Mouse (Mus musculus): ENCODE data around the gene Gm3512. TPM values are rescaled to one million over a fixed set of nuclear protein-coding genes. Genes with fewer than 3 reads are reported as not detected.
"Not testable (repeated sequence)": the region's sequence is repeated elsewhere in the genome, so short reads cannot be mapped to it uniquely, and the experiment has no call there.

Gene Gm3512
- under 1 TPM; 0.55 to 0.74 TPM for total RNA-seq (2021)

DNA sequence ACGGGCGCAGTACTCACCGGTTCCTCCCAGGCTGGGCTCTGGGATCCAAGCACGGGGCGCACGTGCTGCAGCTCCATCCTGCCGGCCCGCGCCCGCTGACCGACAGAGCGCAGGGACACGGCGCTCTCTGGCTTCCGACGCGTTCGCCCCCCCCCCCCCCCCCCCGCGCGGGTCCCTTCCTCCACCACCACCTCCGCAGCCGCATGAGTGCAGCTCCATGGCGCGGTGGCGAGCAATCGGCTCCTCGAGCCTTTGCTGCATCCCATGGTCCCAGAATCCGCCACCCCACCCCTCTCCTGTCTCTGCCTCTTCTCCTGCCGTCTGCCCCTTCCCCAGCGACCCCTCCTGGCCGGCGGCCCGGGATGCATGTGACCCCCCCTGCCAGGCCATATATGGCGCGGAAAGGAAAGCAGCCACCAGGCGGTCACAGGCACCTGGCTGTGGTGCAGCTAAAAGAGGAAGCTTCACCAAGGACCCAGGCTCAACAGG lies at the start of gene Gm3512:
Gene Gm3512 (minus strand): TSS at position 51 of the 489 bp plus-strand sequence.
- DNase-seq = peak; percentile 0 to 4
- intact Hi-C loops (cut with DNase I) = not testable (repeated sequence)

DNA sequence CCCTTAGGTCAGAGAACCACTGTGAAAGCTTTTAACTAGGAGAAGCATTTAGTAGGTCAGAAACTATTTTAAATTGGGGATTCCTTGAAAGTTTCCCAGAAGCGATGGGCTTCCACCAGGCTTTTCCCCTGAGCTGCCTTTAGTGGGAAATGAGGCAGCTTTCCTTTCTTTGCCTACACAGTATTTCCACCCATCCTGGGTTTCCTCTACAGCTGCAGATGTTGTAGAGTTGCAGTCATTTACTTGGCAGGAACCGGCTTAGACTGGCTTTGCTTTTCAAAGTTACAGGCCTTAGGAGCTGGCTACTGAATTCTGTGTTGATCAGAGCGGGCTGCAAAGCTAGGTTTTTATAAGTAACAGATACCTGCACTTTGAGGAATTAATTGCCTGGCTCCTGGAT lies 25.7 kb upstream of the Gm3512 start:
- intact Hi-C loops (cut with DNase I) = not testable (repeated sequence)
- DNase-seq = peak; percentile 53 to 55

DNA sequence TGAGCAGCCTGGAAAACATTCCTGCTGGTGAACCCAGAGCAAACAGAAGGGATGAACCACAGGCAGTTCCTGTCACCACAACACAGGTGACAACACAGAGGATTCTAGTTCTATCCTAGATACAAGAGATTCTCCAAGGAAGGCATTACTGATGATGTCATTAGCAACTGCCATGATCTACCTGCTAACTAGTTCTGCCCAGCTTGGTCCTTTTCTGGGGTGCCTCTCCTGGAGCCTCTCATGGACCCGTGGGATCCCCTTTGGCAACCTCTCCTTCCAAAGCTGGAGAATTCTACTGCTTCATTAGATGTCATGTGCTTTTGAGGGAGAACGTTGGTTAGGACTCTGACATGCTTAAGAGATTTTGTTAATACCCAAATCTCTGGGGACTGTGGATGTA lies 20.1 kb upstream of the Gm3512 start, which contains the start of gene Gm16434:
Gene Gm16434 (minus strand): TSS at position 101 of the 400 bp plus-strand sequence.
- intact Hi-C loops (cut with DNase I); DNase-seq: not testable (repeated sequence)

DNA sequence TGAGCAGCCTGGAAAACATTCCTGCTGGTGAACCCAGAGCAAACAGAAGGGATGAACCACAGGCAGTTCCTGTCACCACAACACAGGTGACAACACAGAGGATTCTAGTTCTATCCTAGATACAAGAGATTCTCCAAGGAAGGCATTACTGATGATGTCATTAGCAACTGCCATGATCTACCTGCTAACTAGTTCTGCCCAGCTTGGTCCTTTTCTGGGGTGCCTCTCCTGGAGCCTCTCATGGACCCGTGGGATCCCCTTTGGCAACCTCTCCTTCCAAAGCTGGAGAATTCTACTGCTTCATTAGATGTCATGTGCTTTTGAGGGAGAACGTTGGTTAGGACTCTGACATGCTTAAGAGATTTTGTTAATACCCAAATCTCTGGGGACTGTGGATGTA lies 49.0 kb downstream of the Gm3512 start, which contains the start of gene Gm6676:
Gene Gm6676 (minus strand): TSS at position 101 of the 400 bp plus-strand sequence.
- intact Hi-C loops (cut with DNase I); DNase-seq: not testable (repeated sequence)

DNA sequence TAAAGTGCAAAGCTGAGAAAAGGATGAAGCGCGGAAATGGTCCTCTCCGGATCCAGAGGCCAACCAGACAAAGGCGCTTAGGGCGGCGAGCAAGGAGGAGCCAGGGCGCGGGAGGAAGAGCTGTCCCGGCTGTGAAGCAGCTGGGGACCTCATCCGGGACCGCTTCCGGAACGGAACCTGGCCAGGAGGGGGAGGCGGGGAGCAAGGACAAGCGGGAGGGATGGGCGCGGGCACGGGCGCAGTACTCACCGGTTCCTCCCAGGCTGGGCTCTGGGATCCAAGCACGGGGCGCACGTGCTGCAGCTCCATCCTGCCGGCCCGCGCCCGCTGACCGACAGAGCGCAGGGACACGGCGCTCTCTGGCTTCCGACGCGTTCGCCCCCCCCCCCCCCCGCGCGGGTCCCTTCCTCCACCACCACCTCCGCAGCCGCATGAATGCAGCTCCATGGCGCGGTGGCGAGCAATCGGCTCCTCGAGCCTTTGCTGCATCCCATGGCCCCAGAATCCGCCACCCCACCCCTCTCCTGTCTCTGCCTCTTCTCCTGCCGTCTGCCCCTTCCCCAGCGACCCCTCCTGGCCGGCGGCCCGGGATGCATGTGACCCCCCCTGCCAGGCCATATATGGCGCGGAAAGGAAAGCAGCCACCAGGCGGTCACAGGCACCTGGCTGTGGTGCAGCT lies 69.1 kb downstream of the Gm3512 start:
- intact Hi-C loops (cut with DNase I) = not testable (repeated sequence)
- peak; percentile 3 for DNase-seq

Other genes with a start within 250 kb of the Gm3512 start
- gene Gm6356, start 200.7 kb downstream of the Gm3512 start, total RNA-seq (2021) = not detected
- under 1 TPM; 0.40 to 0.57 TPM for gene Gm10406, start 147.1 kb downstream of the Gm3512 start, total RNA-seq (2021)
- not detected for gene Gm3685, start 129.6 kb downstream of the Gm3512 start, total RNA-seq (2021)
- under 1 TPM; 0.22 to 0.29 TPM for gene Gm3696, start 73.9 kb downstream of the Gm3512 start, total RNA-seq (2021)
- gene Gm6676, start 49.1 kb downstream of the Gm3512 start, total RNA-seq (2021) = not detected
- not detected for gene Gm16434, start 20.0 kb upstream of the Gm3512 start, total RNA-seq (2021)
- not detected for gene Gm3727, start 90.2 kb upstream of the Gm3512 start, total RNA-seq (2021)
- gene Gm3739, start 140.5 kb upstream of the Gm3512 start, total RNA-seq (2021) = under 1 TPM; 0.25 to 0.43 TPM
- not detected for gene Gm5797, start 157.9 kb upstream of the Gm3512 start, total RNA-seq (2021)
- not detected for gene Gm8374, start 190.6 kb upstream of the Gm3512 start, total RNA-seq (2021)

Measured in heart, postnatal 10 days (tissue).